Mouse (Mus musculus) R1 (cell line): ENCODE measurements around the gene Pgbd1.

Source experiments
- DNase-seq: peaks from one replicate; pipeline ENCODE4 v3.0.0-alpha.2; 2018; ENCODE audit warnings: low read depth, low spot score

Pgbd1 gene

GRCm38 (mm10) chr13:21440503-21441206 lies at the start of gene Pgbd1:
TSS of gene Pgbd1 (minus strand) at chr13:21441058.
- peak; percentile 83 for DNase-seq

GRCm38 (mm10) chr13:21486881-21487280 lies 46.0 kb upstream of the Pgbd1 start:
- peak; percentile 61 for DNase-seq

GRCm38 (mm10) chr13:21478759-21479670 lies 38.2 kb upstream of the Pgbd1 start, which contains the start of the genes Zkscan4 and Gm10065:
TSS of gene Zkscan4 (plus strand) at chr13:21478907.
TSS of gene Gm10065 (minus strand) at chr13:21479441.
- peak; percentile 64 for DNase-seq

- DNase-seq: no peak
Observed at GRCm38 (mm10) chr13:21472427-21472826, 31.6 kb upstream of the Pgbd1 start.

- DNase-seq: no peak
Observed at GRCm38 (mm10) chr13:21469097-21469496, 28.2 kb upstream of the Pgbd1 start.

- peak; percentile 93 for DNase-seq
Observed at GRCm38 (mm10) chr13:21468061-21469019, 27.5 kb upstream of the Pgbd1 start, which contains the start of gene Nkapl. TSS of gene Nkapl (minus strand) at chr13:21468509.

GRCm38 (mm10) chr13:21467336-21467735 lies 26.5 kb upstream of the Pgbd1 start:
- no peak for DNase-seq

- DNase-seq: peak; percentile 82
Observed at GRCm38 (mm10) chr13:21462516-21462915, 21.7 kb upstream of the Pgbd1 start.

GRCm38 (mm10) chr13:21456347-21456746 lies 15.5 kb upstream of the Pgbd1 start:
- DNase-seq: peak; percentile 96

- no peak for DNase-seq
Observed at GRCm38 (mm10) chr13:21454133-21454532, 13.3 kb upstream of the Pgbd1 start.

GRCm38 (mm10) chr13:21453449-21453848 lies 12.6 kb upstream of the Pgbd1 start, which contains the start of gene Zscan26:
TSS of gene Zscan26 (minus strand) at chr13:21453730.
- DNase-seq: peak; percentile 93

- no peak for DNase-seq
Observed at GRCm38 (mm10) chr13:21453042-21453441, 12.2 kb upstream of the Pgbd1 start.

- no peak for DNase-seq
Observed at GRCm38 (mm10) chr13:21447856-21448614, 7.2 kb upstream of the Pgbd1 start.

- DNase-seq: no peak
Observed at GRCm38 (mm10) chr13:21446796-21447195, 5.9 kb upstream of the Pgbd1 start.

- DNase-seq: no peak
Observed at GRCm38 (mm10) chr13:21441207-21441572, 332 bp upstream of the Pgbd1 start.

- DNase-seq: no peak
Observed at GRCm38 (mm10) chr13:21435476-21435875, 5.4 kb downstream of the Pgbd1 start.

- no peak for DNase-seq
Observed at GRCm38 (mm10) chr13:21427631-21428030, 13.2 kb downstream of the Pgbd1 start.

- no peak for DNase-seq
Observed at GRCm38 (mm10) chr13:21423301-21423700, 17.6 kb downstream of the Pgbd1 start.

GRCm38 (mm10) chr13:21418865-21419264 lies 22.0 kb downstream of the Pgbd1 start:
- no peak for DNase-seq

- DNase-seq: no peak
Observed at GRCm38 (mm10) chr13:21417298-21418010, 23.4 kb downstream of the Pgbd1 start.
